Mouse (Mus musculus) heart, embryonic 11.5 days (tissue): ENCODE results near the gene Shroom3. TPM values are rescaled to one million over a fixed set of nuclear protein-coding genes. Genes with fewer than 3 reads are reported as not detected.

Experiments
- ATAC-seq: fragments of 200-750 bp; cut with Nextera tagmentation; replicated peaks from 2 replicates; pipeline ENCODE4 v1.8.0; 2017; ENCODE audit warnings: moderate library complexity; ENCODE audit not compliant: insufficient number of reproducible peaks, low FRiP score, low TSS enrichment
- H3K27ac ChIP-seq: fragments of 300-500 bp; sonication (generic); 2 replicates; pipeline ENCODE4 v1.5.1; 2014; ENCODE audit warnings: mild to moderate bottlenecking, low read depth, low read length
- H3K27me3 ChIP-seq: fragments of 300-500 bp; sonication (generic); 2 replicates; pipeline ENCODE4 v1.6.1; 2014; ENCODE audit warnings: mild to moderate bottlenecking, low read length, mixed read lengths; ENCODE audit not compliant: control insufficient read depth, insufficient read depth
- H3K36me3 ChIP-seq: fragments of 300-500 bp; sonication (generic); 2 replicates; pipeline ENCODE4 v1.6.1; 2014; ENCODE audit warnings: mild to moderate bottlenecking, low read length, moderate library complexity, mixed read lengths; ENCODE audit not compliant: control insufficient read depth, insufficient read depth
- H3K4me1 ChIP-seq: fragments of 300-500 bp; sonication (generic); 2 replicates; pipeline ENCODE4 v1.6.1; 2014; ENCODE audit warnings: low read length; ENCODE audit not compliant: control insufficient read depth, insufficient read depth
- H3K4me2 ChIP-seq: fragments of 300-500 bp; sonication (generic); 2 replicates; pipeline ENCODE4 v1.6.1; 2014; ENCODE audit warnings: mild to moderate bottlenecking, moderate library complexity
- H3K4me3 ChIP-seq: fragments of 300-500 bp; sonication (generic); 2 replicates; pipeline ENCODE4 v1.5.1; 2014; ENCODE audit warnings: low read depth, low read length
- H3K9ac ChIP-seq: fragments of 300-500 bp; sonication (generic); 2 replicates; pipeline ENCODE4 v1.6.1; 2014; ENCODE audit warnings: mild to moderate bottlenecking, low read depth, low read length, moderate library complexity
- H3K9me3 ChIP-seq: fragments of 300-500 bp; sonication (generic); replicated peaks from 2 replicates; pipeline ENCODE4 v1.6.1; 2016; ENCODE audit warnings: low read length; ENCODE audit not compliant: control insufficient read depth
- WGBS: fragments of 180-500 bp; shearing (Covaris S2); extraction: QIAGEN DNeasy Blood & Tissue Kit; methylation state at CpG from one replicate; pipeline ENCODE4 v1.1.7; 2014; ENCODE audit not compliant: insufficient replicate concordance; 5-methylcytosine and 5-hydroxymethylcytosine counted together
- polyA plus RNA-seq: library from polyadenylated mRNA; unstranded; fragments of >200 nt; fragmentation: Nextera tagmentation; extraction: Ambion mirVana; gene quantifications from 2 replicates; pipeline ENCODE4 v1.2.1, GENCODE M21; 2014

Gene Shroom3
- polyA plus RNA-seq, 1 experiment from 2014 or later: 14.9 TPM

- Histone ChIP-seq H3K9me3 (no peaks in the 10 kb centered on the region), H3K4me2 (no peak overlapping the region), H3K9ac (no peak overlapping the region), H3K4me1 (peaks cover 62% of the 10 kb centered on the region), H3K36me3 (0 out of 2 replicates have a peak, but pooled peaks cover 1% of the 10 kb centered on the region), H3K4me3 (no peak overlapping the region), H3K27ac (no peak overlapping the region), H3K27me3 (no peaks in the 10 kb centered on the region)
- WGBS: 65% methylated on average over 6 of the region's 6 CpGs
- no peak for ATAC-seq
Measured at GRCm38 (mm10) chr5:92930557-92930956, 247.3 kb downstream of the Shroom3 start.

- WGBS: 43% methylated on average over 16 of the region's 16 CpGs
- no peaks in the 10 kb centered on the region for H3K27me3 ChIP-seq
- ATAC-seq: no peak
- H3K4me2 ChIP-seq: no peak overlapping the region
- no peaks in the 10 kb centered on the region for H3K9me3 ChIP-seq
- 0 out of 2 replicates have a peak overlapping the region, but pooled peaks have one; percentile 40 for H3K9ac ChIP-seq
- H3K4me3 ChIP-seq: no peak overlapping the region
- 0 out of 2 replicates have a peak, but pooled peaks cover 4% of the 10 kb centered on the region for H3K36me3 ChIP-seq
- peaks cover 59% of the 10 kb centered on the region for H3K4me1 ChIP-seq
- H3K27ac ChIP-seq: peak overlapping the region; percentile 51
Measured at GRCm38 (mm10) chr5:92931298-92931697, 248.1 kb downstream of the Shroom3 start.

- Histone ChIP-seq H3K4me3 (no peak overlapping the region), H3K4me2 (peak overlapping the region; percentile 7), H3K36me3 (0 out of 2 replicates have a peak, but pooled peaks cover 4% of the 10 kb centered on the region), H3K27ac (peak overlapping the region; percentile 51), H3K4me1 (peaks cover 49% of the 10 kb centered on the region), H3K9ac (no peak overlapping the region), H3K27me3 (no peaks in the 10 kb centered on the region), H3K9me3 (no peaks in the 10 kb centered on the region)
- ATAC-seq: no peak
- WGBS: 33% methylated on average over 10 of the region's 10 CpGs
Measured at GRCm38 (mm10) chr5:92933010-92933409, 249.8 kb downstream of the Shroom3 start.

- Histone ChIP-seq H3K4me2 (peak overlapping the region; percentile 7; the same call in 1 of the 2 replicates), H3K36me3 (peaks cover 4% of the 10 kb centered on the region; the same call in 1 of the 2 replicates), H3K4me3 (no peak overlapping the region), H3K4me1 (peaks cover 47% of the 10 kb centered on the region), H3K9ac (no peak overlapping the region), H3K27me3 (no peaks in the 10 kb centered on the region), H3K27ac (peak overlapping the region; percentile 51), H3K9me3 (no peaks in the 10 kb centered on the region)
- WGBS: 75% methylated on average over 7 of the region's 7 CpGs
- no peak for ATAC-seq
Measured at GRCm38 (mm10) chr5:92933599-92934217, 250.5 kb downstream of the Shroom3 start.

- Histone ChIP-seq H3K27me3 (no peaks in the 10 kb centered on the region), H3K4me3 (no peak overlapping the region), H3K36me3 (peaks cover 4% of the 10 kb centered on the region; the same call in 1 of the 2 replicates), H3K9ac (no peak overlapping the region), H3K4me2 (no peak overlapping the region), H3K9me3 (no peaks in the 10 kb centered on the region), H3K4me1 (peaks cover 45% of the 10 kb centered on the region), H3K27ac (no peak overlapping the region)
- 78% methylated on average over 7 of the region's 7 CpGs for WGBS
- ATAC-seq: no peak
Measured at GRCm38 (mm10) chr5:92934269-92934939, 251.2 kb downstream of the Shroom3 start.

GRCm38 (mm10) chr5:92935883-92936282 is 252.6 kb downstream of the Shroom3 start:
- H3K27ac ChIP-seq: no peak overlapping the region
- H3K9ac ChIP-seq: no peak overlapping the region
- no peak overlapping the region for H3K4me2 ChIP-seq
- WGBS: 76% methylated on average over 8 of the region's 8 CpGs
- H3K9me3 ChIP-seq: no peaks in the 10 kb centered on the region; the same call in 1 of the 2 replicates
- H3K4me3 ChIP-seq: no peak overlapping the region
- H3K4me1 ChIP-seq: peaks cover 34% of the 10 kb centered on the region
- ATAC-seq: no peak
- H3K36me3 ChIP-seq: peaks cover 14% of the 10 kb centered on the region
- no peaks in the 10 kb centered on the region for H3K27me3 ChIP-seq

GRCm38 (mm10) chr5:92937701-92938100 is 254.5 kb downstream of the Shroom3 start:
- Histone ChIP-seq H3K4me1 (peaks cover 16% of the 10 kb centered on the region), H3K36me3 (peaks cover 32% of the 10 kb centered on the region), H3K4me2 (no peak overlapping the region), H3K27ac (no peak overlapping the region), H3K4me3 (no peak overlapping the region), H3K9ac (no peak overlapping the region), H3K27me3 (no peaks in the 10 kb centered on the region), H3K9me3 (peaks cover 14% of the 10 kb centered on the region)
- no peak for ATAC-seq
- WGBS: 78% methylated on average over 4 of the region's 4 CpGs

- WGBS: 81% methylated on average over 15 of the region's 15 CpGs
Measured at GRCm38 (mm10) chr5:92939246-92939995, 256.2 kb downstream of the Shroom3 start.

More at GRCm38 (mm10) chr5:92939246-92939995, 256.2 kb downstream of the Shroom3 start:
- H3K4me2 ChIP-seq: no peak overlapping the region
- no peak overlapping the region for H3K4me3 ChIP-seq
- H3K36me3 ChIP-seq: peaks cover 36% of the 10 kb centered on the region
- H3K9ac ChIP-seq: no peak overlapping the region
- peaks cover 3% of the 10 kb centered on the region for H3K4me1 ChIP-seq
- H3K9me3 ChIP-seq: peaks cover 14% of the 10 kb centered on the region
- H3K27ac ChIP-seq: no peak overlapping the region; the same call in 1 of the 2 replicates
- no peaks in the 10 kb centered on the region for H3K27me3 ChIP-seq
- ATAC-seq: no peak
